Mouse (Mus musculus) adipose tissue, adult 10 weeks (tissue): ENCODE measurements around the gene Defb3. TPM values are rescaled to one million over a fixed set of nuclear protein-coding genes. Genes with fewer than 3 reads are reported as not detected.

ENCODE experiments used
- polyA plus RNA-seq: library from polyadenylated mRNA; stranded (reverse); fragments of 350-450 nt; fragmentation: Illumina TruSeq; extraction: RNeasy Lipid Tissue Mini Kit (QIAGEN cat#74804); gene quantifications from one replicate; pipeline ENCODE4 v1.2.3, GENCODE M21; 2014; ENCODE audit warnings: low read depth, low replicate concordance

Gene Defb3
- not detected for polyA plus RNA-seq

GRCm38 (mm10) chr8:19293060-19293459 is at the start of gene Defb3:
TSS of gene Defb3 (plus strand) at chr8:19293360.

GRCm38 (mm10) chr8:19247280-19247679 is 45.9 kb upstream of the Defb3 start, which contains the start of gene Defb5:
TSS of gene Defb5 (plus strand) at chr8:19247580.

Other genes with a start within 250 kb of the Defb3 start
- gene Defb39, start 228.6 kb upstream of the Defb3 start, polyA plus RNA-seq = 795 TPM
- 428 TPM for gene Defb12, start 178.5 kb upstream of the Defb3 start, polyA plus RNA-seq
- gene Defb34, start 169.6 kb upstream of the Defb3 start, polyA plus RNA-seq = not detected
- 126 TPM for gene Gm45826, start 152.6 kb upstream of the Defb3 start, polyA plus RNA-seq
- not detected for gene Defb14, start 99.0 kb upstream of the Defb3 start, polyA plus RNA-seq
- not detected for gene Defb4, start 94.7 kb upstream of the Defb3 start, polyA plus RNA-seq
- gene Defb6, start 67.9 kb upstream of the Defb3 start, polyA plus RNA-seq = 1.9 TPM
- gene Defb46, start 53.4 kb upstream of the Defb3 start, polyA plus RNA-seq = not detected
- gene Defb5, start 45.8 kb upstream of the Defb3 start, polyA plus RNA-seq = not detected
- not detected for gene Defb8, start 154.2 kb downstream of the Defb3 start, polyA plus RNA-seq
- not detected for gene Defb7, start 201.7 kb downstream of the Defb3 start, polyA plus RNA-seq